Mouse (Mus musculus) ES-E14 (cell line): ENCODE results near the gene Slc10a7. TPM values are rescaled to one million over a fixed set of nuclear protein-coding genes. Genes with fewer than 3 reads are reported as not detected.
A peak's percentile ranks its signal among the peaks of the same experiment; 100 is the strongest.
"Not testable (repeated sequence)": the region's sequence is repeated elsewhere in the genome, so short reads cannot be mapped to it uniquely, and the experiment has no call there.

Experiments used
- DNase-seq: peaks from one replicate; pipeline ENCODE4 v3.0.0-alpha.2; 2013; ENCODE audit warnings: low read depth, low spot score
- H3K27ac ChIP-seq: 2 replicates; pipeline ENCODE4 v1.5.1; 2012; ENCODE audit warnings: low read depth, mild to moderate bottlenecking, low read length, moderate library complexity, mixed read lengths; ENCODE audit not compliant: poor library complexity, insufficient read depth, severe bottlenecking
- H3K36me3 ChIP-seq: 2 replicates; pipeline ENCODE4 v1.6.1; 2012; ENCODE audit warnings: mild to moderate bottlenecking, low read length, moderate library complexity, mixed read lengths; ENCODE audit not compliant: control insufficient read depth, poor library complexity, insufficient read depth, severe bottlenecking
- H3K4me1 ChIP-seq, 2 experiments: fragments of 150-350 bp in 1 of 2; sonication (generic) in 1 of 2; 2 replicates each; pipeline ENCODE4 v1.6.1; 2012; ENCODE audit warnings: low read length in 2 of 2, mild to moderate bottlenecking in 1 of 2, mixed read lengths in 1 of 2; ENCODE audit not compliant: control insufficient read depth in 2 of 2, insufficient read depth in 2 of 2, poor library complexity in 1 of 2
- H3K4me3 ChIP-seq, 2 experiments: fragments of 150-350 bp in 1 of 2; sonication (generic) in 1 of 2; 2 replicates each; pipeline ENCODE4 v1.5.1; 2012; ENCODE audit warnings: low read length in 2 of 2, low read depth in 1 of 2, mild to moderate bottlenecking in 1 of 2, mixed read lengths in 1 of 2; ENCODE audit not compliant: insufficient read depth in 1 of 2, poor library complexity in 1 of 2, severe bottlenecking in 1 of 2
- H3K9ac ChIP-seq: 2 replicates; pipeline ENCODE4 v1.6.1; 2012; ENCODE audit warnings: low read depth, mild to moderate bottlenecking, low read length, mixed read lengths; ENCODE audit not compliant: poor library complexity, insufficient read depth, severe bottlenecking
- H3K9me3 ChIP-seq: fragments of 150-350 bp; sonication (generic); 2 replicates; pipeline ENCODE4 v1.6.1; 2012; ENCODE audit warnings: low read depth, mild to moderate bottlenecking, low read length; ENCODE audit not compliant: control insufficient read depth, insufficient read depth
- CHD2 ChIP-seq: IDR thresholded peaks from 2 replicates; pipeline ENCODE4 v1.6.1; 2014; ENCODE audit warnings: mild to moderate bottlenecking, low read depth, low read length, inconsistent platforms
- HCFC1 ChIP-seq: IDR thresholded peaks from 2 replicates; pipeline ENCODE4 v1.6.1; 2012; ENCODE audit warnings: low read length, inconsistent platforms, borderline replicate concordance; ENCODE audit not compliant: insufficient read depth
- MAFK ChIP-seq: IDR thresholded peaks from 2 replicates; pipeline ENCODE4 v1.6.1; 2014; ENCODE audit warnings: mild to moderate bottlenecking, low read depth, low read length, inconsistent platforms; ENCODE audit not compliant: insufficient read depth
- ZC3H11A ChIP-seq: IDR thresholded peaks from 2 replicates; pipeline ENCODE4 v1.6.1; 2012; ENCODE audit warnings: low read depth, mild to moderate bottlenecking, inconsistent platforms, low read length, borderline replicate concordance
- ZNF384 ChIP-seq: IDR thresholded peaks from 2 replicates; pipeline ENCODE4 v1.6.1; 2012; ENCODE audit warnings: low read depth, low read length, inconsistent platforms
- in situ Hi-C, 2 experiments: fragments of 600-800 bp; cut with MboI; formaldehyde crosslinking; loops; one replicate each; pipeline ENCODE4 v1.15.1; 2025; ENCODE audit warnings: low sequenced_read_pairs in 2 of 2, inconsistent platforms in 1 of 2; ENCODE audit not compliant: unreplicated experiment in 2 of 2
- total RNA-seq: library from RNA; depleted of rRNA; stranded (reverse); fragments of 300-350 nt; gene quantifications from 2 replicates; pipeline ENCODE4 v1.2.3, GENCODE M21; 2012

Gene Slc10a7
- total RNA-seq, 1 experiment, result 30.5 TPM

DNA sequence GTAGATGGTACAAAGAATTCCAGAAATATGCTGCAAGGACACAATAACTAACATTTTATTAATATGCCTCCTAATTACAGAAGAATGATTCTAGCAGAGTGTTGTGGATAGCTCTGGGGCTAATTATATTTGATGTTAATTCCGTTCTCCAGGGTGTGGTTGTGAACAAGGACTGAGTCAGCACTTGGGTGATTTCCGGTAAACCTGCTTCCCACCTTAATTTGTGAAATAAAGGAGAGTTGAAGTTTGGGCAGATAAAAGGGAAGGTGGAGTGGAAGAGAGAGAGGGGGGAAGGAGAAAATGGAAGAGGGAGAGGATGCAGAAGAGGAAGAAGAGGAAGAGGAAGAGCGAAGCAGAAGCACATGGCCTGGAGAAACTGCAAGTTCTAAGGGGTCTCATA, 19.4 kb upstream of the Slc10a7 start:
- no peak for DNase-seq
- in situ Hi-C loops, result no loop called here
- TF ChIP-seq HCFC1 (no peak), MAFK (0 out of 2 replicates have a peak, but pooled peaks have one; percentile 55)
- H3K36me3 ChIP-seq, result no peaks in the 10 kb centered on the region
- H3K9me3 ChIP-seq, result no peaks in the 10 kb centered on the region
- H3K27ac ChIP-seq, result no peak overlapping the region; the same call in 1 of the 2 replicates
- no peak overlapping the region for H3K9ac ChIP-seq
- H3K4me3 ChIP-seq, result peak overlapping the region in 1 of 2 experiments; percentile 54; a peak in 2 of 4 replicates
- peaks cover 10% of the 10 kb centered on the region in 2 experiments; a peak in 3 of 4 replicates for H3K4me1 ChIP-seq

- Histone ChIP-seq H3K36me3 (no peaks in the 10 kb centered on the region), H3K27ac (no peak overlapping the region; the same call in 1 of the 2 replicates), H3K4me3 (no peak overlapping the region), H3K9me3 (no peaks in the 10 kb centered on the region), H3K4me1 (peaks cover 8 to 10% of the 10 kb centered on the region in 2 experiments; a peak in 3 of 4 replicates), H3K9ac (no peak overlapping the region)
- no peak for DNase-seq
- in situ Hi-C loops, result no loop called here
- TF ChIP-seq MAFK (no peak), CHD2 (no peak), HCFC1 (no peak), ZC3H11A (no peak), ZNF384 (no peak)
These were observed 16.1 kb upstream of the Slc10a7 start for GRCm38 (mm10) chr8:78493031-78493430.

DNA sequence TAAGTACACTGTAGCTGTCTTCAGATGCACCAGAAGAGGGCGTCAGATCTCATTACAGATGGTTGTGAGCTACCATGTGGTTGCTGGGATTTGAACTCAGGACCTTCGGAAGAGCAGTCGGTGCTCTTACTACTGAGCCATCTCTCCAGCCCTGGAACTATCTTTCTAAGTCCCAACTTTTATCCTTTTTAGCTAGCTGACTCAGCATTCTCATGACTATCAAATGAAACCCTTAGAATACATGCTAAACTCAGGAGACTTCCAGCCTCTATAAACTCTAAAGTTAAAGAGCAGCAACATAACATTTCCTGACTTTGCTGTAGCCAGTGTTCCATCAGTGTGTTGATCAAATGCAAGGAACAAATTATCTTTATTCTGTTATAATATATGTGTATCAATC, 12.9 kb upstream of the Slc10a7 start:
- H3K36me3 ChIP-seq, H3K27ac ChIP-seq, H3K4me3 ChIP-seq, H3K9me3 ChIP-seq, H3K4me1 ChIP-seq, in situ Hi-C loops, DNase-seq, H3K9ac ChIP-seq: not testable (repeated sequence)
- TF ChIP-seq MAFK, result peak; percentile 52; the same call in 1 of the 2 replicates

DNA sequence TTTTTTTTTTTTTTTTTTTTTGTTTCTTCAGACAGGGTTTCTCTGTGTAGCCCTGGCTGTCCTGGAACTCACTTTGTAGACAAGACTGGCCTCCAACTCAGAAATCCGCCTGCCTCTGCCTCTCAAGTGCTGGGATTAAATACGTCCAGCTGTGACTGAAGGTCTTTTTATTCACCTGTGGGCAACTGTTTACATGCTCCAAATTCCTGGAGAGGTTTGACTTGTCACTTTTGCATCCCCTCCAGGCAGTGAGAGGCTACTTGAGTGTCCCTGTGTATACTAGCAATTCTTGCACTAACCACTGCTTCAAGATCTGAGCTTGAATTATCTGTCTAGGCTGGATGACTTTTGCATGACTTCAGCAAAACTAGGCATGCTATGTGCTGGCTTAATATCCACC, 6.4 kb upstream of the Slc10a7 start:
- TF ChIP-seq CHD2, result no peak
- TF ChIP-seq HCFC1, result no peak
- TF ChIP-seq ZNF384, result no peak
- no peak for TF ChIP-seq ZC3H11A
- no peak for TF ChIP-seq MAFK
- H3K27ac ChIP-seq, result no peak overlapping the region
- no peak overlapping the region for H3K4me3 ChIP-seq
- peaks cover 8% of the 10 kb centered on the region for H3K36me3 ChIP-seq
- no peak for DNase-seq
- H3K9ac ChIP-seq, result no peak overlapping the region
- H3K4me1 ChIP-seq, result no peaks in the 10 kb centered on the region
- in situ Hi-C loops, result no loop called here
- H3K9me3 ChIP-seq, result no peaks in the 10 kb centered on the region

GRCm38 (mm10) chr8:78507979-78508718, 997 bp upstream of the Slc10a7 start:
- Histone ChIP-seq H3K36me3 (peaks cover 8% of the 10 kb centered on the region), H3K9ac (peak overlapping the region; percentile 95), H3K4me1 (peaks cover 2 to 4% of the 10 kb centered on the region in 2 experiments; a peak in 2 of 4 replicates), H3K4me3 (peak overlapping the region; percentile 83 to 99), H3K27ac (peak overlapping the region; percentile 91), H3K9me3 (no peaks in the 10 kb centered on the region)
- TF ChIP-seq HCFC1 (no peak), MAFK (no peak), ZNF384 (no peak), CHD2 (no peak), ZC3H11A (no peak)
- in situ Hi-C loops, result no loop called here
- no peak for DNase-seq
